Mouse (Mus musculus) thymus, adult 2 months (tissue): ENCODE results near the gene Mid2. TPM values are rescaled to one million over a fixed set of nuclear protein-coding genes. Genes with fewer than 3 reads are reported as not detected.

Source experiments
- DNase-seq: peaks from one replicate; pipeline ENCODE4 v3.0.0; 2021
- H3K27ac ChIP-seq: fragments of 200-500 bp; 2 replicates; pipeline ENCODE4 v1.5.1; 2012; ENCODE audit warnings: low read length, control low read depth; ENCODE audit not compliant: control insufficient read depth, insufficient read depth
- H3K27me3 ChIP-seq: fragments of 200-500 bp; 2 replicates; pipeline ENCODE4 v1.6.1; 2012; ENCODE audit warnings: mild to moderate bottlenecking, low read length, moderate library complexity, mixed read lengths; ENCODE audit not compliant: control insufficient read depth, insufficient read depth
- H3K36me3 ChIP-seq: fragments of 200-500 bp; 2 replicates; pipeline ENCODE4 v1.6.1; 2012; ENCODE audit warnings: mild to moderate bottlenecking, low read length, moderate library complexity; ENCODE audit not compliant: control insufficient read depth, insufficient read depth
- H3K4me1 ChIP-seq: fragments of 200-500 bp; replicated peaks from 2 replicates; pipeline ENCODE4 v1.6.1; 2012; ENCODE audit warnings: low read length; ENCODE audit not compliant: control insufficient read depth, insufficient read depth
- H3K4me3 ChIP-seq: fragments of 200-500 bp; 2 replicates; pipeline ENCODE4 v1.5.1; 2012; ENCODE audit warnings: mild to moderate bottlenecking, low read length, control low read depth, moderate library complexity; ENCODE audit not compliant: control insufficient read depth, insufficient read depth
- CTCF ChIP-seq: fragments of 200-500 bp; IDR thresholded peaks from 2 replicates; pipeline ENCODE4 v1.5.1; 2012; ENCODE audit warnings: mild to moderate bottlenecking, control low read depth, low read length, moderate library complexity, borderline replicate concordance; ENCODE audit not compliant: control insufficient read depth, poor library complexity, insufficient read depth; ENCODE audit errors: extremely low read depth
- POLR2A ChIP-seq: fragments of 200-500 bp; IDR thresholded peaks from 2 replicates; pipeline ENCODE4 v1.6.1; 2012; ENCODE audit warnings: mild to moderate bottlenecking, low read length, control low read depth, moderate library complexity; ENCODE audit not compliant: control insufficient read depth, poor library complexity, insufficient read depth; ENCODE audit errors: extremely low read depth
- WGBS: fragments of 180-500 bp; shearing (Covaris S2); methylation state at CpG from one replicate; pipeline ENCODE4 v1.1.7; 2018; 5-methylcytosine and 5-hydroxymethylcytosine counted together
- polyA plus RNA-seq: library from polyadenylated mRNA; depleted of rRNA; stranded (reverse); fragments of >200 nt; gene quantifications from 2 replicates; pipeline ENCODE4 v1.2.3, GENCODE M21; 2012; rRNA removed

Gene Mid2
- 2.9 and 3.1 TPM in 2 replicates for polyA plus RNA-seq

DNA sequence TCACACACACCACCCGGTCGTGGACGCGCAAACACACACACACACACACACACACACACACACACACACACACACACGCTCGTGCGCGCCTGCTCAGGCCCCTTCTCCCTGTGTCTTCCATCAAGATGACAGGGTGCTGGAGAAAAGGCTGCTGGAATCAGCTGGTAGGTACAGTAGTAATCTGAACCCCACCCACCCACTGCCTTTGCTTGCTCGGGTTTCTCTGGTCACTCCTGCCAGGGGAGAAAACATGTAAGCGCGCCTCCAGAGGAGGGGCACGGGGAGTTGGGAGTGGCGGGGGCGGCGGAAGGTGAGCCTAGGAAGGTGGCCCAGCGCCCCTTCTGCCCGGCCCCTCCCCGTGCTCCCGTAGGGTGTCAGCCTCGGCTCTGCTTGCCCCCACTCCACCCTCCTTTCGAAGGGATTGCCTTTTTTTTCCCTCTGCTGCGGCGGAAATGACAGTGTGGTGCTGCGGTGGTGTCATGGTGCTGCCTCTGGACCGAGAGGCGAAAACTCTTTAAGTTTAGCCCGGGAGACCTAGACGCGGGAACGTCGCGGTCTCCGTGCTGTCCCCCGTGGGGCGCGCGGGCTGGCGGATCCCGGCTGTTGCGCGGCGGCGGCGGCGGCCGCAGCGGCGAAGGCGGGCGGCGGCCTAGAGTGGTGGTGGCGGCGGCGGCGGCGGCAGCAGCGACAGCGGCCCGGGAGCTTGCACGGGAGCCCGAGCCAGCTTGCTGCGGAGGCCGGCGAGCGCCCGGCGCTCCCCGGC, at the start of gene Mid2:
Gene Mid2, plus strand, starts transcription at position 121 of the 763 bp plus-strand sequence.
- TF ChIP-seq POLR2A (no peak), CTCF (no peak)
- H3K4me1 ChIP-seq: no peaks in the 10 kb centered on the region
- no peak within 1 kb of the TSS for H3K27ac ChIP-seq
- peak within 1 kb of the TSS; percentile 34 for H3K4me3 ChIP-seq
- under 1% methylated on average over 48 of the region's 68 CpGs for WGBS
- H3K36me3 ChIP-seq: no peaks in the 10 kb centered on the region
- no peak for DNase-seq
- H3K27me3 ChIP-seq: no peaks in the 10 kb centered on the region

- TF ChIP-seq POLR2A (no peak), CTCF (no peak)
Measured at GRCm38 (mm10) chrX:140624875-140625594, 39.4 kb upstream of the Mid2 start.

GRCm38 (mm10) chrX:140638028-140638427, 26.4 kb upstream of the Mid2 start:
- Histone ChIP-seq H3K4me1 (no peaks in the 10 kb centered on the region), H3K36me3 (no peaks in the 10 kb centered on the region), H3K27me3 (no peaks in the 10 kb centered on the region), H3K27ac (no peak overlapping the region), H3K4me3 (no peak overlapping the region)
- no peak for TF ChIP-seq POLR2A
- TF ChIP-seq CTCF: no peak
- no peak for DNase-seq
- 88% methylated on average over 5 of the region's 5 CpGs for WGBS

More at GRCm38 (mm10) chrX:140624875-140625594, 39.4 kb upstream of the Mid2 start:
- Histone ChIP-seq H3K27me3 (no peaks in the 10 kb centered on the region), H3K36me3 (no peaks in the 10 kb centered on the region), H3K4me3 (no peak overlapping the region), H3K27ac (no peak overlapping the region), H3K4me1 (no peaks in the 10 kb centered on the region)
- DNase-seq: no peak
- WGBS: 47% methylated on average over 12 of the region's 12 CpGs

DNA sequence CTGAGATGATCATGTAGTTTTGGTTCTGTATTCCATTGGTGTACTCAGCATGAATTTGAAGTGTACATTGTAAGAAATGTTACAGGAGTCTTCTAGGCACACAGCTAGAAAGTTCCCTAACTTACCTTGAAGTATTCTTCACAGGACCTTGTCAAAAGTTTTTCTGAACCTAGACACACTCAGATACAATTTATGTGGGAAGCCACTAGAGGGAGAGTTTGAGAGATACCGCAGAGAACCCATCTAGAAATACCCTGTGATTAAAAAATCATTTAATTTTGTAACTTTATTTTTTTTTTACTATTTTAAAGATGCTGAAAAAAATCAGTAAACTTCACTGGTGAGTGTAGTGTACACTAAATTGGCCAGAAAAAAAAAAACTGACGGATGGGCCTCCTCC, 24.8 kb upstream of the Mid2 start:
- no peak overlapping the region for H3K4me3 ChIP-seq
- WGBS: 79% methylated on average over 2 of the region's 2 CpGs
- H3K27me3 ChIP-seq: no peaks in the 10 kb centered on the region
- no peak overlapping the region for H3K27ac ChIP-seq
- no peaks in the 10 kb centered on the region for H3K4me1 ChIP-seq
- TF ChIP-seq CTCF: no peak
- no peak for TF ChIP-seq POLR2A
- no peaks in the 10 kb centered on the region for H3K36me3 ChIP-seq
- no peak for DNase-seq

DNA sequence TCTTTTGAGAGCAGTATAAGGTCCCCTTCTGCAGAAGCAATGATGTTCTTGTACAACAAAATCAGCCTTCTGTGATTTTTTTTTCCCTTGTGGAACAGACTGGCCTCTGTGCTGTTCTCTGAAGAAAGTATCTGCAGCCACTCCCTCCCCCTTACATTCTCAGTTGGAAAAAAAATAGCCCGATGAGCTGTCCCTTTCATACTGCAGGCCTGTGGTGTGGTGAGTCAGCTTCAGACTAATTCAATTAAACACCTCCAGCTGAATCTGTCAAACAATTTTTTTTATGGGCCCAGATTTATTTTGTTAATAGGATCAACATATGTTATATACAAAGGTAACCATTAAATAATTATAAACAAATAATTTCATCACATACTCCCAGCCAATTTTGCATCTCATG, 3.7 kb upstream of the Mid2 start:
- TF ChIP-seq CTCF: no peak
- TF ChIP-seq POLR2A: no peak
- WGBS: 52% methylated on average over 1 of the region's 1 CpGs
- Histone ChIP-seq H3K27ac (no peak overlapping the region), H3K4me1 (no peaks in the 10 kb centered on the region), H3K27me3 (no peaks in the 10 kb centered on the region), H3K36me3 (no peaks in the 10 kb centered on the region), H3K4me3 (no peak overlapping the region)
- DNase-seq: no peak

- 47% methylated on average over 2 of the region's 2 CpGs for WGBS
- Histone ChIP-seq H3K36me3 (no peaks in the 10 kb centered on the region), H3K4me1 (no peaks in the 10 kb centered on the region), H3K27me3 (no peaks in the 10 kb centered on the region), H3K4me3 (no peak overlapping the region), H3K27ac (no peak overlapping the region)
- TF ChIP-seq CTCF: no peak
- TF ChIP-seq POLR2A: no peak
- DNase-seq: no peak
Measured at GRCm38 (mm10) chrX:140663516-140663915, 883 bp upstream of the Mid2 start.

DNA sequence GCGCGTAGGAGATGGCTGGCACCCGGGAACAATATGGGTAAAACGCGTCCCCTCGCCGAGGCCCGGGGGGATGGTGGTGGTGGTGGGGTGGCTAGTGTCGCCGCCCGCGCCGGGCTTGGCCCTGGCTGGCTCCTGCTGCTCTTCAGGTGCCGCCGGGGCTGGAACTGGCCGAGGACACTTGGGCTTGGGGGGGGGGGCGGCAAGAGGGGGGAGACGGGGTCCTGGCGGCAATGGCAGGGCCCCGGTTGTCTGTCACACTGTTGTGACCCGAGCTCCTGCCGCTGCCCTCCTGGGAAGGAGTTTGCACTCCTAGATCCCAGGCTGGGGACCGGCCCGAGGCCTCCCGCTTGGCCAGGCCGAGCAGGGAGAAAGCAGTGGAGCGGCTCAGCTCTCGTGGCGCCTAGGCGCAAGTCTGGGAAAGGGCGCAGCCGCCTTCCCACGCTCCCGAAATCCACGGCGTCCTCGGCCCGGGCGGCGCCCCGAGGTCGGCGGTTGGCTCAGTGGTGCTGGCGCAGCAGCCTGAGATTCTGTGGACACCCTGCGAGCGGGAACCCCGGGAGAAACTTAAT, 927 bp downstream of the Mid2 start:
- 3% methylated on average over 25 of the region's 47 CpGs for WGBS
- H3K27me3 ChIP-seq: no peaks in the 10 kb centered on the region
- DNase-seq: no peak
- no peaks in the 10 kb centered on the region for H3K4me1 ChIP-seq
- H3K36me3 ChIP-seq: no peaks in the 10 kb centered on the region
- no peak overlapping the region for H3K27ac ChIP-seq
- no peak for TF ChIP-seq CTCF
- no peak for TF ChIP-seq POLR2A
- peak overlapping the region; percentile 27 for H3K4me3 ChIP-seq
